Mouse (Mus musculus): ENCODE results near the gene Stfa2.
"Not testable (repeated sequence)": the region's sequence is repeated elsewhere in the genome, so short reads cannot be mapped to it uniquely, and the experiment has no call there.

The Stfa2 gene

DNA sequence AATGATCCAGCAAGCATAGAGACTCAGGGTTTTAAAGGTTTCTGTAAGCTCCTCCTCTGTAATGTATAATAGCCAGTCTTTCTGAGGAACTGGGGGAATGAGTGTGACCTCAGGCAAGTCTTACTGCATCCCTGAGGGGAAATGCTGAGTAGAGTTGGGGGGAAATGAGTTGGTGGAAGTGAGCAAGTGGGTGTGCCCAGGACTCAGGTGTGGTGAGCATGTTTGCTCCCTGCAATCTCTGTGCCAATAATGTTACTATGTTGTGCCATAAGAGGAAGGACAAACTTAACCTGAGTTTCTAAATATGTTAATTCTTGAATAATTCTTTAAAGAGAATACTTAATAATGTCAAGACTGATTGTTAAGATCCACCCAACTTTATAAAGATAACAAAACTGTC lies at the start of gene Stfa2:
Stfa2 (minus strand) TSS at position 101 of the 400 bp plus-strand sequence.
- no peak for DNase-seq (ENCODE audit: low spot score)

DNA sequence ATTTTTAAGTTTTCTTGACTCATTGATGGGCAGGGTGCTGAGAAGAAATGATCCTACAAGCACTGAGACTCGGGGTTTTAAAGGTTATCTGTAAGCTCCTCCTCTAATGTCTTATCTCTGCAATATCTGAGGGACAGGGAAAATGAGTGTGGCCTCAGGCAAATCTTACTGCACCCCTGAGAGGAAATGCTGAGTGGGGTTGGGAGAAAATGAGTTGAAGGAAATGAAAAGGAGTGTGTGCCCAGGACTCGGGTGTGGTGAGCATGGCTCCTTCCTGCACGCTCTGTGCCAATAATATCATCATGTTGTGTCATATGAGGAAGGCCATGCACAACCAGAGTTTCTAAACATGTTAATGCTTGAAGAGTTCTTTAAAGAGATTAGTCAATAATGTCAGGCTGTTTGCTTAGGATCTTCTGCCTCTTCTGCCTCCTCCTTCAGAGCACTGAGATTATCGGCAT lies 47.1 kb upstream of the Stfa2 start, which contains the start of gene Stfa3:
Stfa3 (minus strand) TSS at position 51 of the 461 bp plus-strand sequence.
- no peak for DNase-seq (ENCODE audit: low spot score)

DNA sequence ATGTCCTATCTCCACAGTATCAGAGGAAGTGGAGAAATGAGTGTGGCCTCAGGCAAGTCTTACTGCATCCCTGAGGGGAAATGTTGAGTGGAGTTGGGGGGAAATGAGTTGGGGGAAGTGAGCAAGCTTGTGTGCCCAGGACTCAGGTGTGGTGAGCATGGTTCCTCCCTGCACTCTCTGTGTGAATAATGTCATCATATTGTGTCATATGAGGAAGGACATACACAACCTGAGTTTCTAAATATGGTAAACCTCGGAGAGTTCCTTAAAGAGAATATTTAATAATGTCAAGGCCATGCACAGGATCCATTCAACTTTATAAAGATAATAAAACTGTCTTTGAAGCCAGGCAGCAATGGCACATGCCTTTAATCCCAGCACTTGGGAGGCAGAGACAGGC lies 12.7 kb upstream of the Stfa2 start:
- not testable (repeated sequence) for DNase-seq (ENCODE audit: low spot score)

DNA sequence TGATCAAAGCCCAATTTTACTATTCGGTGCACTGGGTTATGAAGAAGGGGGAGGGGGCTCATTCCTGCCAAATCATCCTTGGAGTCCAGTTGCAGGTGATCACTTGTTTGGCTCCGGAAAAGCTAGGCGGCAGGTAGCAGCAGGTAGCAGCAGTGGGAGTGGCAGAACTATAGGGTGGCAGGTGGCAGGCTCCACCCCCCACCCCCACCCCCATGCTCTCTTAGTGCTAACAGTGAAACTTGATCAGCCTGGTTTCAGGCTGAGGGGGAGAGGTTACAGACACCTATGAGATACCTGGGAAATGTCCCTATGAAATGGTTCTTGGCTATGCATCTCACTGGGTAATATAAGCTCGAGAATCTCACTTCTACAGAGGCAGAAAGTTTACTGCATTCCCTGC lies 19.2 kb downstream of the Stfa2 start:
- no peak for DNase-seq (ENCODE audit: low spot score)

DNA sequence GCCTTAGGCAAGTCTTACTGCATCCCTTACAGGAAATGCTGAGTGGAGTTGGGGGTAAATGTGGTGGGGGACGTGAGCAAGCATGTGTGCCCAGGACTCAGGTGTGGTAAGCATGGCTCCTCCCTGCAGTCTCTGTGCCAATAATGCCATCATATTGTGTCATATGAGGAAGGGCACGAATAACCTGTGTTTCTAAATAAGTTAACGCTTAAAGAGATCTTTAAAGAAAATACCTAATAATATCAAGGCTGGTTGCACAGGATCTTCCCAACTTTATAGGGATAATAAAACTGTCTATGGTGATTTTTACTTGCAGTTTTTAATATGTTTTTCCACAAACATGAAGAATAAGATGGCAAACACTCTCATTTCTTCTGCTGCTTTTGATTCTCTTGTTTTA lies 40.6 kb downstream of the Stfa2 start, which contains the start of gene BC100530:
BC100530 (minus strand) TSS at position 101 of the 400 bp plus-strand sequence.
- DNase-seq (ENCODE audit: low spot score): not testable (repeated sequence)

Measured in ovary, postnatal 14 days (tissue).